Comparison of ENCODE assay signal across 7 mouse cellular contexts in genomic region chr11:100485801-100486538, GRCm38 (mm10). TPM values are rescaled to one million over a fixed set of nuclear protein-coding genes. Genes with fewer than 3 reads are reported as not detected.
DNase-seq lines count a peak whose midpoint lies in the region; ATAC-seq lines count a peak whose summit lies in the region.

No protein-coding gene starts in this region.

- no peak overlapping the region for H3K4me2 ChIP-seq in lung, embryonic 16.5 days (ENCODE audit: low read depth, low read length)

- intact Hi-C loops in left cerebral cortex, postnatal 4 days (cut with DNase I), result no loop called here
- intact Hi-C loops in left cerebral cortex, postnatal 36 days (cut with DNase I), result no loop called here

- no peak overlapping the region for H3K27ac ChIP-seq in lung, embryonic 16.5 days (ENCODE audit: low read length)

- H3K9ac ChIP-seq in lung, embryonic 16.5 days (ENCODE audit: low read length), result no peak overlapping the region

- H3K4me3 ChIP-seq in lung, embryonic 16.5 days (ENCODE audit: low read length), result no peak overlapping the region

- H3K4me1 ChIP-seq in lung, embryonic 16.5 days (replicated peaks; ENCODE audit: control insufficient read depth, insufficient read depth, low read length), result no peaks in the 10 kb centered on the region

- peaks cover 40% of the 10 kb centered on the region for H3K36me3 ChIP-seq in lung, embryonic 16.5 days (ENCODE audit: control insufficient read depth, insufficient read depth, low read length)

- H3K9me3 ChIP-seq in lung, embryonic 16.5 days (ENCODE audit: control insufficient read depth, low read length), result no peaks in the 10 kb centered on the region

- peak; percentile 59; the same call in 1 of the 2 replicates for ATAC-seq in lung, embryonic 16.5 days (ENCODE audit: low read depth)

- 83% methylated on average over 8 of the region's 8 CpGs for WGBS in lung, embryonic 16.5 days

- DNase-seq in left cerebral cortex, postnatal 4 days, result peak; percentile 34
- DNase-seq in left cerebral cortex, postnatal 36 days (ENCODE audit: low spot score in 2 of 2), result no peak
- peak; percentile 51 for DNase-seq in R1 (ENCODE audit: low read depth, low spot score)
- DNase-seq in cerebellum, postnatal 36 days, result peak; percentile 41 to 59
- no peak for DNase-seq in testis, postnatal 14 days (ENCODE audit: low spot score)
- no peak for DNase-seq in urinary bladder, postnatal 25 days (ENCODE audit: low spot score)

- no peaks in the 10 kb centered on the region for H3K27me3 ChIP-seq in lung, embryonic 16.5 days (ENCODE audit: control insufficient read depth, insufficient read depth, low read depth, low read length)

RNA-seq across cellular contexts. Expression of gene Klhl11, which starts 13.4 kb away (rescaled TPM):
- 10 to 100 TPM; 50.7 to 54.1 TPM for total RNA-seq in left cerebral cortex, postnatal 4 days (2021)
- total RNA-seq in left cerebral cortex, postnatal 36 days (2021), result 10 to 100 TPM; 95.1 to 97.8 TPM
- 8.3 and 8.4 TPM in 2 replicates for polyA plus RNA-seq in lung, embryonic 16.5 days (2015; fragmentation: Nextera tagmentation; extraction: Ambion mirVana)

RNA-seq across cellular contexts. Expression of gene Acly, which starts 41.8 kb away (rescaled TPM):
- total RNA-seq in left cerebral cortex, postnatal 4 days (2021), result 100 to 1,000 TPM; 211 to 219 TPM
- 100 to 1,000 TPM; 117 to 123 TPM for total RNA-seq in left cerebral cortex, postnatal 36 days (2021)
- 150 and 155 TPM in 2 replicates for polyA plus RNA-seq in lung, embryonic 16.5 days (2015; fragmentation: Nextera tagmentation; extraction: Ambion mirVana)

RNA-seq across cellular contexts. Expression of gene Klhl10, which starts 44.3 kb away (rescaled TPM):
- 1 to 10 TPM; 1.9 to 3.1 TPM for total RNA-seq in left cerebral cortex, postnatal 4 days (2021)
- 1 to 10 TPM in 1 of 2 experiments, under 1 TPM in 1; 0.77 to 1.1 TPM for total RNA-seq in left cerebral cortex, postnatal 36 days (2021)
- 0.60 and 0.73 TPM in 2 replicates for polyA plus RNA-seq in lung, embryonic 16.5 days (2015; fragmentation: Nextera tagmentation; extraction: Ambion mirVana)

RNA-seq across cellular contexts. Expression of gene Nt5c3b, which starts 44.4 kb away (rescaled TPM):
- 10 to 100 TPM; 85.5 to 91.9 TPM for total RNA-seq in left cerebral cortex, postnatal 4 days (2021)
- total RNA-seq in left cerebral cortex, postnatal 36 days (2021), result 10 to 100 TPM; 46.3 to 48.5 TPM
- polyA plus RNA-seq in lung, embryonic 16.5 days (2015; fragmentation: Nextera tagmentation; extraction: Ambion mirVana), result 126 and 129 TPM in 2 replicates

RNA-seq across cellular contexts. Expression of gene Ttc25, which starts 59.4 kb away (rescaled TPM):
- under 1 TPM; 0.58 to 0.93 TPM for total RNA-seq in left cerebral cortex, postnatal 4 days (2021)
- total RNA-seq in left cerebral cortex, postnatal 36 days (2021), result under 1 TPM; 0.32 to 0.86 TPM
- polyA plus RNA-seq in lung, embryonic 16.5 days (2015; fragmentation: Nextera tagmentation; extraction: Ambion mirVana), result 4.0 and 4.5 TPM in 2 replicates

Comparison
In these comparisons a context has a peak if more than half of its experiments do, and no peak if none do; other contexts are left out.
1. DNase-seq: peak in left cerebral cortex, postnatal 4 days (single experiment), R1 (single experiment) and cerebellum, postnatal 36 days (2 of 2); none in left cerebral cortex, postnatal 36 days (0 of 2), testis, postnatal 14 days (single experiment) and urinary bladder, postnatal 25 days (single experiment).